Mouse (Mus musculus) kidney, postnatal 10 days (tissue): ENCODE data around the gene Rptor.

Source experiments
- DNase-seq: peaks from one replicate; pipeline ENCODE4 v3.0.0; 2021; ENCODE audit warnings: mixed read lengths

Gene Rptor

GRCm38 (mm10) chr11:119692196-119692910 lies 89.6 kb downstream of the Rptor start:
- no peak for DNase-seq

GRCm38 (mm10) chr11:119692911-119693261 lies 90.2 kb downstream of the Rptor start:
- DNase-seq = no peak

DNA sequence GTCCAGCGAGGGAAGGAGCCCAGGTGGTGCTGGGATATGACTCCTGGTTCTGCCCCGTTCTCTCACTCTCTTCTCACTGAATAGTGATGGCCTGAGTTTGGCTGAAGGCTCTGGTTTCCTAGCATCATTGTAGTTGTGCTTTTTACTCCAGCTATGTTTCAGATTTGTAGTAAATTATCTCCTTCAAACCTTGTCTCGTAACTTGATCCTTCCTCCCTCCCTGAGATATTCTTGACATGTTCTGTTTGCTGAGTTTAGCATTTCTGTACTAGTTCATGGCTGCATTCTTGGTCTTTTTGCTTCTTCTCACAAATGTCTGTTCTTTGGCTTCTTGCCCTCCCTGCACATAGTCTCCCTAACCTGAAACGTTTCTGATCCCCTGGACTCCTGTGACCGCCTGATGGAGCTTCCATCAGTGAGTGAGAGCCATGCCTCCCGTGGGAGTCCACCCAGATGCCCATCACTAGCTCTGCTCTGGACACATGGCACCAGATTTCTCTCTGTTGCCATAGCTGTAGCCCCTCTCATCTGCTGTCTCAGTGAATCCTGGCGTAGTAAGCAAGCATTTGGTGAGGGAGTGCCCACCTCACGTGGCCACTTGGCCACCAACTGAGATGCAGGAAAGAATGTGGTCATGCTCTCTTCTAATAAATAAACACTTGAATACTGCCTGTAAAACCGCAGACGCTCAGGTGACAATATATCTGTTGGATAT lies 91.6 kb downstream of the Rptor start:
- DNase-seq = no peak

DNA sequence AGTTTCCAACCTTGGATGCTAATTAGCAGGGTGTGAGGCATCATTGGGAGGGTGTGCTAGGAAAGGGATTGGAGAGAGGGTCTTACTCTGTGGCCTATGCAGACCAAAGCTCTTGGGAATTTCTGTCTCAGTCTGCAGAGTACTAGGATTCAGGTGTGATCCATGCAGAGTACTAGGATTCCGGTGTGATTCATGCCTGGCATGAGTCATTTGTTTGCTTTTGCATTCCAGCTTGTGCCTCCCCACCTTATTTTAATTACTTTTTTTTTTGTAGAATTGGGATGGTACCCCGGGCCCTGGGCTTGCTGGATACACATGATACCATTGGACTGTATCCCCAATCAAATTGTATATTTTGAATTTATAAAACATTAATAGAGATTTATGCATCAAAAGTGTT lies 93.7 kb downstream of the Rptor start:
- DNase-seq = no peak

DNA sequence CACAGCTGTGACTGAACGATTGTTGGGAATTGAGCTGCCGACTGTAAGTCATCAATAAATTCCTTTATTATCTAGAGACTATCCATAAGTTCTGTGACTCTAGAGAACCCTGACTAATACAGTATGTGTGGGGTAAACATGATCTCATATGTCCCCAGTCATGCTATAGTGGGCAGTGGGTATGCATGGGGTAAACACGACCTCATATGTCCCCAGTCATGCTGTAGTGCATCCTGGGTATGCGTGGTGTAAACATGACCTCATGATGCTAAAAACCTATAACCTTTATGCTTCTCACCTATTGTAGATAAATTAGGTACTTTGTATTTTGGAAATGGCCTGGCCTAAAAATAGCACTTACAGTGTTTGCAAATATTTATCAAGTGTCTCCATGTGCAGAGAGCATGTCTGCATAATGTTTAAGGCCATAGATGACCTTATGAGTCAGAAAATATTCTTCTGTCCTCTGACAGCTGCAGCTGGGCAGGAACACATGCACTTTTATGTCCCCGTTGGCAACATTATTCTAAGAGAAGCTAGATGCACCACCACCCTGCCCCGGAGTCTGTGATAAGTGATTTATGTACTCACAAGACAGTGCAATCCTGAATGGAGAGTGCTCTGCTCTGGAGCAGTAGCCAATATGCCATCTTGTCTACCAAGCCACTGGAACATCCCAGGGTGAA lies 102.8 kb downstream of the Rptor start:
- no peak for DNase-seq

- no peak for DNase-seq
These were observed 104.6 kb downstream of the Rptor start for GRCm38 (mm10) chr11:119707259-119707658.

DNA sequence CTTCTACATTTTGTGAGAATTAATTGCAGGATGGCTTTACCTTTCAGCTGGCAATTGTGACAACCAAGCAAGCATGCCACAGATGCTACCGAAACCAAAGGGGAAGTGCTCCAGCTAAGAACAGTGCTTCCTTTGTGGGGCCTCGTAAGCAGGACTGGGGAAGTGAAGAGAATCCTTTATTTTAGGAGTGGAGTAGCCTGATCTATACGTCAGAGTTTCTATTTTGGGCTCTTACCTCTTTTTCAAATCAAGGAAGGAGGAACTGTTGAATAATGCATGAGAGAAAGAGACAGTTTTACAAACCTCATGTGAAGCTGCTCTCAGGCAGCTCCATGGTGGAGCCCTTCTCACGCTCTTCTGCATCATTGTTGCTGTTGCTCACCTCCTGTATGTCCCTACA lies 106.5 kb downstream of the Rptor start:
- no peak for DNase-seq

GRCm38 (mm10) chr11:119710338-119710737 lies 107.6 kb downstream of the Rptor start:
- DNase-seq = no peak

DNA sequence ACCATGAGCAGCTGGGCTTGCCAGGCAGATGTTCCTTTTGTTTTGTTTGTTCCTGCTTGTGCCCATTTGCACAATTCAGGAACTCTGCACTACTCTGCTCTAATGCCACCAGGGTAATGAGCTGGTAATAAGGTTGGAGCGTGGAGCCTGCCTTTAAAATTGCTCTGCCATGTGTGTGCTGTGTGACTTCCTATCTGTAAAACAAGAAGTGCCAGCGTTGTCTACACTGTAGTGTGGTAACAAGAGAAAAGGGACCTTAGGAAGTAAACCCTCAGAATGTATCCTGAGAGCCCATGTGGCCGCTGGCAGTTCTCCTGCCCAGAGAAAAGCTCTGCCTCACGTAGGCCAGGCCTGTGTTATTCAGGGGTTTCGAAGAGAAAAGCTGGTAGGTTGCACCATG lies 108.1 kb downstream of the Rptor start:
- no peak for DNase-seq

DNA sequence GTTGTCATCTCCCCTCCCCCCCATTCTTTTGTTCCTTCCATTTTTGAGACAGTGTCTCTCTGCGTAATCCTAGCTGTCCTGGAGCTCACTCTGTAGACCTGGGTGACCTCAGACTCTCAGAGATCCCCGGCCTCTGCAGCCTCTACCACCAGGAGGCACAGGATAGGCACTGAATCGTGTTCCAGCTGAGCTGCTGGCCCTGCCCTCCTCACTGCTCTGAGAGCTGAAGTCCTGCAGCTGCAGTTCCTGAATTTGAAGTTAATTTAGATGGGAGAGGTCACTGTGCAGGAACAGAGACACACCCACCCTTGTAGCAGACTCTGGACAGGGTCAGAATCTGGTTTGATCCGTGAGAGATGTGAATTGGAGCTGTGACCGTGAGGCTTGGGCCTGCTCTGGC lies 112.7 kb downstream of the Rptor start:
- no peak for DNase-seq

- no peak for DNase-seq
These were observed 113.3 kb downstream of the Rptor start for GRCm38 (mm10) chr11:119715841-119716596.

DNA sequence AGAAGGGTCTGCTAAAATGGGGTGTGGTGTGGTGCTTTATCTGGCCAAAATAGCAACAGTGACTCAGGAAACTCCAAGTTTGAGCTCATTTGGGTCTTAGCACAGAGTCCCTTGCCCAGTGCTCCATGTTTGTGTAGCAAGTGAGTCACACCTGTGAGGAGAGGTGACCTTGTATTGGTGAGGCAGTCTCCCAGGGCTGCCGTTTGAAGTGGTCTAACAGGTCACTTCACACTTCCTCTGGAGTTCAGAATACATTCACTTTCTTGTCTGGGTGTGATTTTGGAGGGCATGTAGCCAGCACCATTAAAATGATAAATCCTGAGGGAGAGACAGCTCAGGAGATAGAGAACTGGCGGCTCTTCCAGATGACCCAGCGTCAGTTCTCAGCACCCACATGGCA lies 115.4 kb downstream of the Rptor start:
- no peak for DNase-seq

GRCm38 (mm10) chr11:119720101-119721048 lies 117.7 kb downstream of the Rptor start:
- no peak for DNase-seq

DNA sequence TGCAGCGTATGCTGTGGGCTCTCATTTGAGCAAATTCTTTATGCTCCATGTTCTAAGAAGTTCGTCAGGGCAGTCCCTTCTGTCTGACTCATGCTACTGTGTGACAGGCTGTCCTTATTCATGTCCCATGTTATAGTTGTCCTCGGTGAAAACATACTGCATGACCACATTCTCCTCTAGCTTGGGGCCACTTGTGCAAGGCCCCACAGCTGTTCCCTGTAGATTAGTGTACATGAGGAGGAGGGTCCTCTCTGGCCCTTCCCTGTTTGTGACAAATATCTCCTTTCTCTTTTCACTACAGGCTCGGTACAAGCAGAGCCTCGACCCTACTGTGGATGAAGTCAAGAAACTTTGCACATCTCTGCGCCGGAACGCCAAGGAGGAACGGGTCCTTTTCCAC lies 122.0 kb downstream of the Rptor start:
- no peak for DNase-seq

DNA sequence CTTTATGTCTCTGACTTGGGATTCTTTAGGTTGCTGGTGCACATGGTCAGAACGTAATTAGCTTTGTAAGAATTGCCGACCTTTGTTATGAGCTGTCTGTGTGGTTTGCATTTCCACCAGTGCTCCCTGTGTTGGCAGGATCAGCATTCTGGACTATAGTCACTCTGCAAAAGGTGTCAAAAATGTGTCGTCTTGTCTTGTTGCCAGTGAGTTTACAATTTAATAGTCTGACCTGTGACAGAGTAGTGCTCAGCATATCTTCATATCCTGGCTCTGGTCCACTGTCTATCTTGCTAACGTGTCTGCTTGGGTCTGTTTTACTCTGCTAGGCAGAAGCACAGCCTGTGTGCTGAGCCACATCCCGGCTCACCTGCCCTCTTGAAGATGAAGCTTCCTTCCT lies 128.7 kb downstream of the Rptor start:
- DNase-seq = no peak

GRCm38 (mm10) chr11:119732362-119732761 lies 129.7 kb downstream of the Rptor start:
- no peak for DNase-seq

GRCm38 (mm10) chr11:119732961-119733656 lies 130.4 kb downstream of the Rptor start:
- DNase-seq = no peak

- no peak for DNase-seq
These were observed 130.9 kb downstream of the Rptor start for GRCm38 (mm10) chr11:119733657-119733990.

- DNase-seq = no peak
These were observed 132.4 kb downstream of the Rptor start for GRCm38 (mm10) chr11:119735152-119735551.

GRCm38 (mm10) chr11:119738990-119739846 lies 136.5 kb downstream of the Rptor start:
- DNase-seq = no peak

DNA sequence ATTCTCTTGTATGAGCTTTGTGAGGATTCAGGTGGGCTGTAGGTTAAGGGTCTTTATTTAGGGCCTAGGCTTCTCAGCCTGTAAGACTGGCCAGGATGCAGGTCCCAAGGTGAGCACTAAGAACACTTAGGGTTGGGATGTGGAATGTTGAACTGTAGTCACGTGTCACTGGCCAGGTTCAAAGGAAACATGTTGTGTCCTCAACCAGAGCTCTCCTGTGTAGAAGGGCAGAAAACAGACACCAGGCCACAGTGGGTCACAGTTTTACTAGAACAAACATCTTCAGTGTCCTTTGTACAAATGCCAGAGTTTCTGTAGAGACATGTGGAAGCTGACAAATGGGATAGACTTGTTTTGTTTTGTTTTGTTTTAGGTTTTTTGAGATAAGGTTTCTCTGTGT lies 138.7 kb downstream of the Rptor start:
- no peak for DNase-seq
